Mouse (Mus musculus) frontal cortex, adult 2 months (tissue): ENCODE data around the gene Fkbp9. TPM values are rescaled to one million over a fixed set of nuclear protein-coding genes. Genes with fewer than 3 reads are reported as not detected.

Experiments used
- DNase-seq, 2 experiments: peaks; one replicate each; pipeline ENCODE4 v3.0.0; 2022; ENCODE audit warnings: low spot score in 1 of 2; ENCODE audit errors: extremely low spot score in 1 of 2
- polyA plus RNA-seq: library from polyadenylated mRNA; depleted of rRNA; stranded (reverse); fragments of >200 nt; gene quantifications from 2 replicates; pipeline ENCODE4 v1.2.3, GENCODE M21; 2012; rRNA removed

Fkbp9 gene
- polyA plus RNA-seq, result 29.6 and 31.0 TPM in 2 replicates

DNA sequence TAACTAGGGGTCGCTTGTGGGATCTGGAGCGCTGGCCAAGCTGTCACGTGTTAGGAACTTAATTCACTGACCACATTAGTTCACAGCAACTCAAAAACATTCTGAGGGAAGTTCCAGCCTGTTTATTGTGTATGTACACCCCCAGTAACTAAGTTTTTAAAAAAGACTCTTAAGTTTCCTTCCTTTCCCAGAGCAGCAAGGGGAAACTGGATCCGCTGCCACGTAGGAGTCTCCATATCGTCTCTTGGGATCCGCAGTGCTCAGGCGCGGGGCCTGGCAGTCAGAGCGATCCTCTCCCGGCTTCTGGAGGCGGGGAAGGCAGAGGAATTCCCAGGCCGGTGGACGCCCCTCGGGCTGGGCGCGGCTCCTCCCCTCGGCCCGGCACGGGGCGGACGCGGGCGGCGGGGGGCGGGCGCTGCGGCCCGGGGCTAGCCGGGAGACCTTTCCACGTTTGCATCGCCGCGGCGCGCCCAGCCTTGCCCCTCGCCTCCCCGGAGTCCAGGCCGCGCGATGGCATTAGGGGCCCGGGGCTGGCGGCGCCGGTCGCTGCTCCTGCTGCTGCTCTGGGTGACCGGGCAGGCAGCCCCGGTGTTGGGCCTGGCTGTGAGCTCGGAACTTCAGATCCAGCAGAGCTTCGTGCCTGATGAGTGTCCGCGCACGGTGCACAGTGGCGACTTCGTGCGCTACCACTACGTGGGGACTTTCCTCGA, at the start of gene Fkbp9:
TSS of gene Fkbp9 (plus strand) at position 363 of the 710 bp plus-strand sequence.
- peak; percentile 14 to 57 for DNase-seq

DNA sequence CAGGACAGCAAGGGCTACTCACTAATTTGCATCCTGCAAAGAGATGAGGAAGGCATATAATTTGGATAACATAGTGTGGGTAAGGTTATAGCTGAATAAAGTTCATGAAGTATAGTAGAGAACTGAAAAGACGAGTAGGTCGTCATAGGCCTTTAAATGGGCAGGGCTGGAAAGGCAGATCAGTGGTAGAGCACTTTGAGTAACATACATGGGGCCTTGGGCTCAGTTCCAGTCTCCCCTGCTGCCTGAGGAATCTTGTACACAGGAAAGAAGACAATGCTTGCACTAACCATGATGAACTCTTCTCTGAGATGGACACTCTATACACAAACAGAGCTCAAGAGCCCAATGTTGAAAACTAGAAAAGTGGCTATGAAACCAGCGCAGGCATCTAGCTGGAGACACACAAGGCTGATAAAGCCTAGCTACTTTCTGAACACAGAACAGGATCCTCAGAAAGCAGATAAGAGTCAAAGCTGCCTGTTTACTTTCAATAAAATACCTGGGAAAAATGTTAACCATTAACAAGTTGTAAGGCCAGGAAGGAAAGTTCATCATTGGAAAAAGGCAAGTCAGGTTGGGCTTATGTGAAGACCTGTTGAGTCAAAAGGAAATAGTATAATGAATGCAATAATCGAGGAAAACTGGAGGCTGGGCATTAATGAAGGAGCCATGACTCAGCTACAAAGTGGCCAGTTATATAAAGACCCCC, 48.1 kb upstream of the Fkbp9 start:
- no peak for DNase-seq

DNA sequence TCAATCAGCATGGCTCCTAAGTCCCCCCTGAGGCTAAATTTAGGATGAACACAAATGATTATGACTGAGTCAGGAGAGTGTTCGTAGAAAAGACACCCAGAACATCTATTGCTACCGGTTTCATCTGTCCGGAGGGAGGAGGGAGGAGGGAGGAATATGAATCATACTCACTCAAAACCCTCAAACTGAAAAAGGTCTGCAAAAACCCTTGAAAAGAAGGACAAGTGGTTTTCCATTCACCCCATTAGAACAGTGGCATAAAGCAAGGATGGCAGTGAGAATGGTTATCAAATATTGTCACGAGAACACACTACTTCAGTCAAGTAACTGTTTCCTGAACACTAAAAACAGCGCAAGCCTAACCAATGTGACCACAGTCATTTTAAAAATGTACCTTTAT, 46.8 kb upstream of the Fkbp9 start:
- no peak for DNase-seq

DNA sequence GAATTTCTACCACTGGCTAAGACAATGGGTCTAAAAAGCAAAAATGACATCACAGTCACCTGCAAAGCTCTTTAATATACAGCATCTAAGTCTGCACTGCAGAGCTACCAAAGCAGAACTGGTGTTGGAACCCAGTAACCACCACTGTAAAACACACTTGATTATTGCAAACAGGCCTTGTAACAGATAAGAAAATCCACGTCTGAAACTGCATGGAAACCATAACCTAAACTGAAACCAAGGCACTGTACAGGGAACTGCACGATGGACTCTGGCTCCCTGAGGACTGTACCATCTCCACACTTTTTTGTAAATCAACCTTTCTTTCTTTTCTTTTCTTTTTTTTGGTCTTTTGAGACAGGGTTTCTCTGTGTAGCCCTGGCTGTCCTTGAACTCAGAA, 44.2 kb upstream of the Fkbp9 start:
- DNase-seq, result no peak

DNA sequence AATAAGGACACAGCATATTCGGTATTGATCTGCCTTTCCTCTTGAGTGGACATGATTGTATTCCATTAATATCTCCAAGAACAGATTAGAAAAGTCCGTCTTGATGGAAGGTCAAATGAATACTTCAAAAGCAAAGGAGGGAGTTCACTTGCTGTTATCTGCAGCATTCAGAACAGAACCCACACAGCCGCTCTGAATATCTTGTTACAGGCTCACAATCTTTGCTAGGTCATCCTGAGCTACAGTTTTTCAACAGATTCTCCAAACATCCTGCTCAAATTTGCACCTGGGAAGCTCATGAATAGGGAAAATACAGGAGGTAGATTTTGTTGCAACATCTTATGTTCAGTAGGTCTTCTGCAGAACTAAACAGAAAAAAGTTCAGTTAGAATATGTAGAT, 42.5 kb upstream of the Fkbp9 start:
- DNase-seq, result no peak

DNA sequence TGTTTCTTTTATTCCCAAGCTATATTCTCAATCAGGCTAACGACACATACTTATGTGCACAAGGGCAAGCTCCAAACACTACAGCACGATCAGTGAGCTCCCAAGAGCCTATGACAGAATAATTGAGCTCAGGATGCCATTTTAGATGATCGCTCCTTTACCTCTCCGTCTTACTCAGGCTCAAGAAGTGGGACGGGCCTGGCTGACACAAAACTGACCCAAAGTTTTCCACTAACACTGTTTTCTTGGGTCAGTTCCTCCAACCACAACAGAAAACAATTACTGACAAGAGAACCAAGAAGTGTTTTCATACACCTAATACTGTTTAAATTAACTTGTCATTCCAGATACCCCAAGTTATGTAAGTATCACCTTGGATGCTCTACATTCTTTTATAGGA, 37.0 kb upstream of the Fkbp9 start:
- DNase-seq, result no peak

DNA sequence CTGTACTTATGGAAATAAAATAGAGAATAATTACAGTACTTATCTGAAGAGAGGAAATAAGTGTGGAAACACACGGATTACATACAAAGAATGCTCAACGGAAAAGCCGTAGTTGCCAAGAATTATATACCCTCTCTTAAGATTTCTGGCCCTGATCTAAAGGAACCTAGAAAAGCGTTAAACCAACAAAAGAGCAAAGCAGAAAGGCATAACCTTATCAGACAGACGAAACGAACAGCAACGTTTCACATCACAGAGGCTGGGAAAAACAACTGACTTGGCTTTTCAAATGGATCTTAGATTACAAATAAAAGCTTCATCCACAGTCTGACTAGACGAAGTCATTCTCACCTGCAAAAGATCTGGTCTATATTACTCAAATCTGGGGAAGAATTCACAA, 35.6 kb upstream of the Fkbp9 start:
- no peak for DNase-seq

DNA sequence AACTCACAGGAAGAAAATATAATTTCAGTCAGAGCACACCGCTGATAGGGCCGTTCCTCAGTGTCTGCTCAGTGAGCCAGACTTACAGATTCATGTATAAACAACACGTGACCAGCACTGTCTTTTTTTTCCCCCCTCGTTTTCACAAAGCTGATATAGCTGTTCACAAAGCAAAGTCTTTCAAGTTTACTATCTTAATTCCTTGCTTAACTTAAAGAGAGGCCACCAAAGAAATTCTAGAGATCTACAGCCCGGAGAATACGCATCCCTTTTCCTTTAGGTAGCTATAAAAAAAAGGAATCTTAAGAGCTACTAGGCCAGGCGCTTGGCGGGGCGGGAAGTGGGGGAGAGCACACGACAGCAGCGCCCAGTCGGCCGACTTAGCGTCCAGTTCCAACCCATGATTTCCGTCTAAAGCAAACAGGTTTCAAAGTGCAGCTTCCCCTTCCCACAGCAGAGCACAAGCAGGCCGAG, 35.2 kb upstream of the Fkbp9 start:
- peak in 1 of 2 experiments; percentile 33 for DNase-seq

DNA sequence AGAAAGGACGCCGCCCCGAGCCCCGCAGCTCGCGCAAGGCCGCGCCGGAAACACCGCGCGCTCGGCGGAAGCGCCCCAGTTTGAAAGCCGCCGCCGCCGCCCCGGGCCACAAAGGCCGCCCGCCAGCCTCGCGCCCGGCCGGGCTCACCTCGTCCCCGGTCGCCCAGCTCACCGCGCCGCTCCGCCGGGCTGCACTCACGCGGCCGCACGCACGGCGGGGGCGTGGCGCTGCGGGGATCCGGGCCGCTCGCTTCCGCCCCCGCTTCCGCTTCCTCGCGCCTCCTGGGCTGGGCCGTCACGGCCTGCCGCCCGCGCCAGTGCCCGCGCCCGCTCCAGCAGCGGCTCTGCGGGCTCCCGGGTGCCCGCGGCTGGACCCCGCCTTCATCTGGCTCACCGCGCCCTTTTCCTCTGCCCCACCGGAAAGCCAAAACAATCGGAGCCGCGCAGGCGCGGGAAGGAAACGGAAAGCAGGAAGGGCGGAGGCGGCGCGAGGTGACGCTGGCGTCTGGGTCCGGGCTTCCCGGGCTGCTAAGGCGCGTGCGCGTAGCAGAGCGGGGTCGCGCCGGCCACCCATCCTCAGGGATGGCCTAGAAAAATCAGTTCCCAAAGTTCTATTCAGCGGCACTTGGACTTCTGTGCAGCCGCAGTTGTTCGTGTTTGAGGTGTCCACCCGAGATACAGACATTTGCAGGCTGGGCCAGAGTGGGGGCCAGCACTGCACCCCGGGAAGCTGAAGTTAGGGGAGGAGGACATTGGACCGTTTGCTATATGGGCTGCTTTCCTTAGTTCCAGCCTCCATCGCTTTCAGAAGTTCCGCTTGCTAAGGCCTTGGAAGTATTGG, 34.3 kb upstream of the Fkbp9 start, which contains the start of gene Kbtbd2:
TSS of gene Kbtbd2 (minus strand) at position 503 of the 841 bp plus-strand sequence.
- peak; percentile 90 to 95 for DNase-seq

DNA sequence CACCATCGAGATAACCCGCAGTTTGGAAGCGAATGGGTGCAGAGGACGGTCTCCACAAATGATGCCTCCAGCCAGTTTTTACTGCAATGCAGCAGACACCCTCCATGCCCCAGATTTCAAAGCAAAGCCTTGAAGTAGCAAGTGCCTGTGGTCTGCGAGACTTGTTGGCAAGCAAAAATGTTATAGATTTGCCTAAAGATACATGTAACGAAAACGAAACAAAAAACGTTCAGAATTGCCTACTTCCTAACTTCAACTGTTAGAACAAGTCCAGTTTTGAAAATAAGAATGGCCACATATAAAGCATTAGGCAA, 33.8 kb upstream of the Fkbp9 start:
- DNase-seq, result peak; percentile 11 to 37

DNA sequence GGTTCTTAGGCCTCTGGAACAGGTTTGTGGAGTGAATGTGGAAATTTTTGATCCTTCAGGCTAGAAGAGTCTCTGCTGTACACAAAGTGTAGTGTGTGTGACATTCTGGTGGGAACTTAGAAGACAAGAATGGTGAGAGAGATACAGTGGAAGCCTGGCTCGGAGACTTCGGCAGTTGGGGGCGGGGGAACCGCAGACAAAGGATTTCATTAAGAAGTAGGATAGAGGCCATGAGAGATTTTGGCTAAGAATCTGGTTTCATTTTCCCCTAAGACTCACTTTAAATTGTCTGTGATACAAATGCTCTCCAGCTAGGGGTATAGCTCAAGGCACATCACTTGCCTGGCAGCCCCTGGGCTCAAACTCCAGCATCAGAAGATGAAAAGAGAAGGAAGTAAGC, 26.8 kb upstream of the Fkbp9 start:
- no peak for DNase-seq

DNA sequence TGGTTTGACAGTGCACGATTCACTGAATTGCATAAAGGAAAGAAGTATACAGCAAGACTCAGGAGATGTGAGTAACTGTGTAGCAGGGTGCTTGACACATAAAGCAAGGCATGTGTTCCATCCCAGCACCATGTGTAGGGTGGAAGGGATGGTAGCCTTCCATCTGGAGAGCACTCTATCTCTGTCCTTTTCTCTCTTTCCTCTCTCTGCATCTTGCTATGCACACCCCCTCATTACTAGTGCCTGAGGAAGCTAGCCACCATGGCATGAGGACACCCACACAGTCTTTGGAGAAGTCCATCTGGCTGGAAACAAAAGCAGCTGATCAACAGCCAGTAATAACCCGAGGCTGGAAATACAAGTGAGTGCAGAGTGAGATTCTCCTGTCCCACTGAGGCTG, 25.7 kb upstream of the Fkbp9 start:
- DNase-seq, result peak; percentile 48 to 49

DNA sequence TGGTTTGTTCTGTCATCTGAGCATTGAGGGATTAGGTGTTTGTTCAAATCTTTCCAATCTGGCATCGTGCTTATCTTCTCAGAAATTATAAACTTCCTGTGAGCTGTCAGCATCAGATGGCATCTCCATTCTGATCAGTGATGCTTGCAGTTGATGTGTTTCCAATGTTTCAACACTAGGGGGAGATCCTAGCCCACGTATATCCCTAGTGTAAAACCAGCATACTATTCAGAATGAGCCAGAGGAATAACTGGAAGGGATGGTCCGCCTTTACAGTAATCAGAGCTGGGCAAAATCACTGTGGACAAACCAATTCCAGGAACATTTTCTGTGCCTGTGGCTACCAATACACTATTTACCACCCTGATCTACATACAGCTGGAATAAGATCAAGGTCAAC, 23.2 kb upstream of the Fkbp9 start:
- peak; percentile 33 to 79 for DNase-seq

DNA sequence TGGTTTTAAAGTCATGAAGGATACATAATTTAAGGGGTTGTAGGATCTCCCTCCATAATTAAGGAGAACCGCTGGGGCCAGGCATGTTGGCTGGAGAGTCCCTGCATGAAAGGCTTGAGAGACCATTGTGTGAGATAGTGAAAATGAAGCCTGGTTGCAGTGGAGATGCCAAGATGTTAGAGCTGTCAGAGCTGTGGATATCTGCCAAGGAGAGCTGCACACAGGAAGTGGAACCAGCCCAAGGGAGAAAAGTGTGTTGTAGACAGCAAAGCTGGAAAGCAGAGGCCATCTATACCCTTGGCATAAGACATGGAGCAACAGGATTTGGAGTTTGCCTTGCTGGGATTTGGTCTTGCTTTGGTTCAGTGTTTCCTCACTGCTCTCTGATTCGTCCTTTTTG, 18.5 kb upstream of the Fkbp9 start:
- no peak for DNase-seq

DNA sequence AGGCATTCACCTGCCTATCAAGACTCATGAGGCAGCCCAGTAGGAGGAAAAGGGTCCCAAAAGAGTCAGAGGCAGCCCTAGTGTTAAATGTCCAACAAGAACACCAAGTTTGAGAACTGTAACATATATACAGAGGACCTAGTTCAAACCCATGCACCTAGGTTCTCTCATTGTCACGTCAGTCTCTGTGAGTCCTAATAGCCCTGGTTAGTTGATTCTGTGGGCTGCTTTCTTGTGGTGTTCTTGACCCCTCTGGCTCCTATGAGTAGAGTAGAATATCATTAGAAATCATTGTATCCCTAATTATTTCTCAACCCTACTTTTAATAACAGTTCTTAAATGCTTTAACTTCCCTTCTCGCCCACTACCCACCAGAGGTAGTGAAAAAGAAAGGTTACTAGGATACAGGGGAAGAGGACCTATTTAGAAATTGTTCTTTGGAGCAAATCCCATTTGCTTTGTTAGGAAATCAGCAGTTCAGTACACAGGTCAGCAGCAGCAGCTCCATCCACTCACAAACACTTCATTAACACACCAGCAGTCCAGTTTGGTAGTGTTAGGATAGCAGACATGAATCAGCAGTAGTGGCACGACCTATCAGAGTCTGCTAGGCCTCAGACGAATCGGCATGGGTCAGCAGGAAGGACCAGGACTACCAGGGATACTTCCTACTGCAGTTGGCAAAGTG, 13.3 kb upstream of the Fkbp9 start:
- no peak for DNase-seq

DNA sequence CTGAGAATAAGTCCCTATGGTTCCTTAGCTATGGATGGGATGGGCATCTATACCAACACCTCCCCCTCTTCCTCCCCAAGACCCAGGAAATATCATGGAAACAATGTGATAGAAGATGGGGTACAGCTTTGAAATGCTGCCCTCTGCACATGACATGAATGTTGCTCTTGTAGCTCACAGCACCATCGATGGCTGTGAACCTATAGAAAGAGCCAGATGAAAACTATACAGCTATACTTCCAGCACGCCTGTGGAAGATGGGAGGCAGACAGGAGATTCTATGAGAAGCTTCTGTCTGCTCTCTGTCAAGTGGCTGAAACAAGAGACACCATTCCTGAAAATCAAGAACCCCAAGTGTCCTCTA, 12.8 kb upstream of the Fkbp9 start:
- DNase-seq, result no peak

DNA sequence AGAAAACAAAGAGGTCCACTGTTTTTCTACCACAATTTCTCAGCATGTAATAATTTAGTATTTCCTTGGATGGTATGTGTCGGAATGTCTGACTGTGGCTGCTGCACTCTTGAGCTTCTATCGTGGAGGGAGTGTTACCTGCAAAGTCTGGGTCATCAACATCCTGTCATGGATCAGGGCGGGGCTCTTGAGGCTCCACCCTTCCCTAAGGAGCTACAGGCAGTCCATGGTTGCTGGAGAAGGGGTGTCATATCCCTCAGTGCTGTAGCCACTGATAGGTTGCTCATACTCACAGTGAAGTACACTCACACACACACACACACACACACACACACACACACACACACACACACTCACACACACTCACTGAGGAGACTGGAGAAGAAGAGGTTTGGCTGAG, 6.2 kb upstream of the Fkbp9 start:
- no peak for DNase-seq

DNA sequence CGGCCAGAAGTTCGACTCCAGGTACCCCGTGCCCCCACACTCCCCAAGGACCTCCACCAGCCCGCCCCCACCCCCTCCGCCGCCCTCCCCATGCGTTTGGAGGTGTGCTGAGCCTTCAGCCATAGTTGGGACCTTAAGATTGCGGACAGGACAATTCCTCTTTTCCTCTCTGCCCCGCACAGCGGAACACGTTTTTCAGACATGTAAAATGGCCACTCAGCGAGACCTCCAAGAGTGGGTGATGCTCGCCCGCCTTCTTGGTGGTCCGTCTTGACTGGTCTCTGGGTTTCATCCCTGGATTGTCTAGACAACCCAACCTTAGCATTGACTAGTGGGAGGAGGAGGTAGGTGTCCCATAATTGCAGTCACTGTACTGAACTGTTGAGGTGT, 543 bp downstream of the Fkbp9 start:
- no peak for DNase-seq

DNA sequence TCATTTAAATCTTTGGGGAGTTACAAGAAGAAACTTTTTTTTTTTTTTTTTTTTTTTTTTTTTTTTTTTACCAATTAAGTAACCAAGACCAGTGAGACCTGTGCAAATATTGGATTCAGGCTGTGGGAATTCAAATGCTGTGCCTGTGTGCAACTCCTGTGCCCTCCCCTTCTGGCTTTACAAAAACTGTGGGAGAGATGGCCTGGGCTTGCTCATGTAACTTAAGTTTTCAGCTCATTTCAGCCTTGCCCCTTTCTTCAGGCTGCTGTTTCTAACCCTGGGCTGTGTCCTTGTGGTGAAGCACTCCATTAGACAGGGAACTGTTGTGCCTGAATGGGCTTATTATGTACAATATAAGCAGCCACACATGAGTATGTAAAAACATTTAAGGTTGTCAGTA, 971 bp downstream of the Fkbp9 start:
- no peak for DNase-seq

DNA sequence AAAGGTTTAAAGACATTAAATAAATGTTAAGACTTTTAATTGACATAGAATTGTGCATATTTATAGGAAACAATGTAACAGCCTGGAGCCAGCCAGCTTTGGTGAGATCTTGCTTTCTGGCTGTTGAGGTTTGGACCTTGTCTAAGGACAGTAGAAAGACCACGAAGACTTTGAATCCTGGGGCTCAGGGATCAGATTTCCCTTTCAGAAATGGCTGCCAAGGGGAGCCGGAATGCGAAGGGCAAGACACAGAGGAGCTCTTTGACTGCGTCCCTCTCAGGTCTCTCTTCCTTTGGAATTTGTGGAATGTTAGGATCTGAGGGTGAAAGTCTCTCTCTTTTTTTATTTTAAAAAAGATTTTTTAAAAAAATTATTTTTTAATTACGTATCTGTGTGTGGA, 2.9 kb downstream of the Fkbp9 start:
- DNase-seq, result no peak

DNA sequence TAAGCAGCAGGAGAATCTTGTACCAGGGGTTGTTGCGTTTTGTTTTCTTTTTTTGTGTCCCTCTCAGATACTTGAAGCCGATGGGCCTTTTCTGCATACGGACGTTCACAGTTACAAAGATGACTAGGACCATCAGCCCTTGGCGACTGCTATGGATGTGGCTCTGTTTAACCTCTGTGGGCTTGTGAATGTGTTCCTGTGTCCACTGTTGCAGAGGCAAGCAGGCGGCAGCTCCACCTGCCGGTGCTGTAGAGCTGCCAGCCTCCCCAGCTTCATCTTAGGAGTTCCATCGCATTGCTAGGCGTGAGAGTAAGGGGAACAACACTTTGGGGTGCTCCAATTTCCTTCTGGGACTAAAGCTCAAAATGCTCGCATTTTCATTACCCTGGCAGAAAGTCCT, 3.7 kb downstream of the Fkbp9 start:
- DNase-seq, result peak in 1 of 2 experiments; percentile 13
